Mouse (Mus musculus) midbrain, embryonic 10.5 days (tissue): ENCODE measurements around the gene Bmx. TPM values are rescaled to one million over a fixed set of nuclear protein-coding genes. Genes with fewer than 3 reads are reported as not detected.

ENCODE experiments used
- DNase-seq: peaks from one replicate; pipeline ENCODE4 v3.0.0-alpha.2; 2017; ENCODE audit warnings: low spot score
- H3K27ac ChIP-seq: fragments of 300-500 bp; sonication (generic); replicated peaks from 2 replicates; pipeline ENCODE4 v1.5.1; 2016; ENCODE audit warnings: mild to moderate bottlenecking
- H3K27me3 ChIP-seq: fragments of 300-500 bp; sonication (generic); 2 replicates; pipeline ENCODE4 v1.6.1; 2016; ENCODE audit warnings: low read depth, mild to moderate bottlenecking; ENCODE audit not compliant: poor library complexity, severe bottlenecking
- H3K36me3 ChIP-seq: fragments of 300-500 bp; sonication (generic); 2 replicates; pipeline ENCODE4 v1.6.1; 2016; ENCODE audit warnings: mild to moderate bottlenecking, moderate library complexity
- H3K4me1 ChIP-seq: fragments of 300-500 bp; sonication (generic); 2 replicates; pipeline ENCODE4 v1.6.1; 2016
- H3K4me3 ChIP-seq: fragments of 300-500 bp; sonication (generic); 2 replicates; pipeline ENCODE4 v1.5.1; 2016; ENCODE audit warnings: mild to moderate bottlenecking, moderate library complexity
- H3K9me3 ChIP-seq: fragments of 300-500 bp; sonication (generic); replicated peaks from 2 replicates; pipeline ENCODE4 v1.6.1; 2016; ENCODE audit warnings: mild to moderate bottlenecking
- WGBS: fragments of 180-500 bp; shearing (Covaris S2); methylation state at CpG from one replicate; pipeline ENCODE4 v1.1.7; 2016; 5-methylcytosine and 5-hydroxymethylcytosine counted together
- polyA plus RNA-seq: library from polyadenylated mRNA; unstranded; fragments of >200 nt; fragmentation: Nextera tagmentation; extraction: Ambion mirVana; gene quantifications from 2 replicates; pipeline ENCODE4 v1.2.1, GENCODE M21; 2016

The Bmx gene
- polyA plus RNA-seq, 1 experiment from 2014 or later = 0.15 TPM

- no peak for DNase-seq
- Histone ChIP-seq H3K4me1 (no peaks in the 10 kb centered on the region), H3K36me3 (no peaks in the 10 kb centered on the region), H3K9me3 (no peaks in the 10 kb centered on the region), H3K27me3 (peaks cover 82% of the 10 kb centered on the region), H3K4me3 (no peak overlapping the region), H3K27ac (no peak overlapping the region)
- WGBS = 82% methylated on average over 1 of the region's 1 CpGs
Observed at GRCm38 (mm10) chrX:164164681-164165080, 93.3 kb downstream of the Bmx start.

GRCm38 (mm10) chrX:164154594-164154993, 103.4 kb downstream of the Bmx start:
- no peak overlapping the region for H3K27ac ChIP-seq
- WGBS = 82% methylated on average over 5 of the region's 5 CpGs
- H3K4me3 ChIP-seq = no peak overlapping the region
- H3K36me3 ChIP-seq = no peaks in the 10 kb centered on the region
- no peaks in the 10 kb centered on the region for H3K4me1 ChIP-seq
- H3K27me3 ChIP-seq = peaks cover 75% of the 10 kb centered on the region
- no peaks in the 10 kb centered on the region for H3K9me3 ChIP-seq
- no peak for DNase-seq

DNA sequence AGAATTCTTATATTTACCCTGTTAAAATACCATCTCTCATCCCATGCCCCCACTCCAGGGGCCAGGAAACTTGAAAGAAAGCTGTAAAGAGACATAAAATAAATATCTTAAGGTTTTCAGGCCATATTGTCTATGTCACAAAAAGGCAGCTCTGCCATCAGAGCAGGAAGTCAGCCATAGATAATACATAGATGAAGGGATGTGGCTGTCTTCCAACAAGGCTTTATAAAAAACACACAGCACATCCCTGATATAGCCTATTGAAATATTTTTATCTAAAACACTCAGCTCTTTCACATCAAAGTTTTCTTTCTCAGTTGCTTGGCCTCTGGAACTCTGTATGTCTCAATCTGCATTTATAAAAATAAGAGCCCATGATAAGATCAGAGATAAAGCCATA, 104.4 kb downstream of the Bmx start:
- peaks cover 75% of the 10 kb centered on the region for H3K27me3 ChIP-seq
- no peaks in the 10 kb centered on the region for H3K4me1 ChIP-seq
- no peaks in the 10 kb centered on the region for H3K36me3 ChIP-seq
- no peaks in the 10 kb centered on the region for H3K9me3 ChIP-seq
- no peak overlapping the region for H3K4me3 ChIP-seq
- H3K27ac ChIP-seq = no peak overlapping the region
- DNase-seq = no peak

DNA sequence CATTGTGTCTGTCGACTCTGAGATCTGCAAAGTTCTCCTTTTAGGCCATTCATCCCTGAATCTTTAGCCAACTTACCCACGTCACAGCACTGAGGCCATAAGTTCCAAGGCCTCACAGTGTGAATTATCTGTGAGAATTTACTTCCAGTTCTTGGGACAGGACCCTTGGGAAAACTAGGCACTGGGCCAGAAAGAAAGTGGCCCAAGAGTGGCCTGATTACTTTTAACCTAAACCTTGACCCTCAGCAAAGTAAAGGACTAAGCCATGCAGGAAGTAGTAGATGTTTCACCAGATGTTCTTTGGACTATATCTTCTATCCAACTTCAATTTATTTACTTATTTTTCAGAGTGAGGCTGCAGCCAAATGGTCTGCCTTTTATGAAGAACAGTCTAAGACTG, 105.3 kb downstream of the Bmx start:
- H3K9me3 ChIP-seq = no peaks in the 10 kb centered on the region
- H3K4me1 ChIP-seq = no peaks in the 10 kb centered on the region
- peaks cover 83% of the 10 kb centered on the region for H3K27me3 ChIP-seq
- no peak overlapping the region for H3K27ac ChIP-seq
- no peaks in the 10 kb centered on the region for H3K36me3 ChIP-seq
- no peak overlapping the region for H3K4me3 ChIP-seq
- 82% methylated on average over 2 of the region's 2 CpGs for WGBS
- DNase-seq = no peak

- Histone ChIP-seq H3K9me3 (no peaks in the 10 kb centered on the region), H3K4me3 (no peak overlapping the region), H3K36me3 (no peaks in the 10 kb centered on the region), H3K27ac (no peak overlapping the region), H3K27me3 (peaks cover 94% of the 10 kb centered on the region), H3K4me1 (no peaks in the 10 kb centered on the region)
- DNase-seq = no peak
- 88% methylated on average over 6 of the region's 6 CpGs for WGBS
Observed at GRCm38 (mm10) chrX:164145463-164146250, 112.3 kb downstream of the Bmx start.

Other genes with a start within 250 kb of the Bmx start
- 0.42 and 0.46 TPM in 2 replicates for gene Car5b, start 230.2 kb downstream of the Bmx start, polyA plus RNA-seq
- 44.5 and 49.8 TPM in 2 replicates for gene Siah1b, start 181.7 kb downstream of the Bmx start, polyA plus RNA-seq
- 0.14 and 0.51 TPM in 2 replicates for gene Cltrn, start 169.4 kb downstream of the Bmx start, polyA plus RNA-seq
- 0.09 and 0.36 TPM in 2 replicates for gene Ace2, start 118.9 kb downstream of the Bmx start, polyA plus RNA-seq
- 7.7 and 9.4 TPM in 2 replicates for gene Pir, start 11.2 kb upstream of the Bmx start, polyA plus RNA-seq
- 0.66 and 1.2 TPM in 2 replicates for gene Vegfd, start 115.2 kb upstream of the Bmx start, polyA plus RNA-seq
- gene Piga, start 161.6 kb upstream of the Bmx start, polyA plus RNA-seq = 17.9 and 19.6 TPM in 2 replicates
- gene Asb11, start 178.8 kb upstream of the Bmx start, polyA plus RNA-seq = not detected in 2 replicates
- gene Asb9, start 248.1 kb upstream of the Bmx start, polyA plus RNA-seq = 0.33 and 0.46 TPM in 2 replicates